Mouse (Mus musculus): Measurements from ENCODE around the gene Hoxd4. TPM values are rescaled to one million over a fixed set of nuclear protein-coding genes. Genes with fewer than 3 reads are reported as not detected.

Gene Hoxd4
- polyA plus RNA-seq (2014; fragmentation: Illumina TruSeq; extraction: RNeasy Lipid Tissue Mini Kit (QIAGEN cat#74804); ENCODE audit: insufficient read depth, low read depth, low replicate concordance), result 0.17 TPM

GRCm38 (mm10) chr2:74711721-74712621 lies at the start of gene Hoxd4, which contains the start of gene Hoxd3:
TSS of gene Hoxd4 (plus strand) at chr2:74711929.
TSS of gene Hoxd3 (plus strand) at chr2:74711927.

GRCm38 (mm10) chr2:74667842-74668357 lies 43.8 kb upstream of the Hoxd4 start, which contains the start of gene Hoxd13:
TSS of gene Hoxd13 (plus strand) at chr2:74668310.

DNA sequence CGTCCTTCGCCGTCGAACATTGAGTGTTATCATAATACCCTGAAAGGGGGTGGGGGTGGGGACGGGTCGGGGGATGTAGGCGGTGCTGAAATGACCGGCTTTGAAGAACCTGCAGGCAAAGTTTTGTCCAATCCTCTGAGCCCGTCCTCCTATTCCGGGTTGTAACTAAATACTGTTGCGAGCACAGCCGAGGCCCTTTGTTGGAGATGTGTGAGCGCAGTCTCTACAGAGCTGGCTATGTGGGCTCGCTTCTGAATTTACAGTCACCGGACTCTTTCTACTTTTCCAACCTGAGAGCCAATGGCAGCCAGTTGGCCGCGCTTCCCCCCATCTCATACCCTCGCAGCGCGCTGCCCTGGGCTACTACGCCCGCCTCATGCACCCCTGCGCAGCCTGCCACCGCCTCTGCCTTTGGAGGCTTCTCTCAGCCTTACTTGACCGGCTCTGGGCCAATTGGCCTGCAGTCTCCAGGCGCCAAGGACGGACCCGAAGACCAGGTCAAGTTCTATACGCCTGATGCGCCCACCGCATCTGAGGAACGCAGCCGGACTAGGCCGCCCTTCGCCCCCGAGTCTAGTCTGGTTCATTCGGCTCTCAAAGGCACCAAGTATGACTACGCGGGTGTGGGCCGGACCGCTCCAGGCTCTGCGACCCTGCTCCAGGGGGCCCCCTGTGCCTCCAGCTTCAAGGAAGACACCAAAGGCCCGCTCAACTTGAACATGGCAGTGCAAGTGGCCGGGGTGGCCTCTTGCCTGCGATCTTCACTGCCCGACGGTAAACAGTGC lies 36.7 kb upstream of the Hoxd4 start, which contains the start of gene Hoxd12:
Gene Hoxd12 (plus strand): TSS at position 133 of the 785 bp plus-strand sequence.

GRCm38 (mm10) chr2:74678891-74679595 lies 32.7 kb upstream of the Hoxd4 start, which contains the start of gene Hoxd11:
TSS of gene Hoxd11 (plus strand) at chr2:74679557.

DNA sequence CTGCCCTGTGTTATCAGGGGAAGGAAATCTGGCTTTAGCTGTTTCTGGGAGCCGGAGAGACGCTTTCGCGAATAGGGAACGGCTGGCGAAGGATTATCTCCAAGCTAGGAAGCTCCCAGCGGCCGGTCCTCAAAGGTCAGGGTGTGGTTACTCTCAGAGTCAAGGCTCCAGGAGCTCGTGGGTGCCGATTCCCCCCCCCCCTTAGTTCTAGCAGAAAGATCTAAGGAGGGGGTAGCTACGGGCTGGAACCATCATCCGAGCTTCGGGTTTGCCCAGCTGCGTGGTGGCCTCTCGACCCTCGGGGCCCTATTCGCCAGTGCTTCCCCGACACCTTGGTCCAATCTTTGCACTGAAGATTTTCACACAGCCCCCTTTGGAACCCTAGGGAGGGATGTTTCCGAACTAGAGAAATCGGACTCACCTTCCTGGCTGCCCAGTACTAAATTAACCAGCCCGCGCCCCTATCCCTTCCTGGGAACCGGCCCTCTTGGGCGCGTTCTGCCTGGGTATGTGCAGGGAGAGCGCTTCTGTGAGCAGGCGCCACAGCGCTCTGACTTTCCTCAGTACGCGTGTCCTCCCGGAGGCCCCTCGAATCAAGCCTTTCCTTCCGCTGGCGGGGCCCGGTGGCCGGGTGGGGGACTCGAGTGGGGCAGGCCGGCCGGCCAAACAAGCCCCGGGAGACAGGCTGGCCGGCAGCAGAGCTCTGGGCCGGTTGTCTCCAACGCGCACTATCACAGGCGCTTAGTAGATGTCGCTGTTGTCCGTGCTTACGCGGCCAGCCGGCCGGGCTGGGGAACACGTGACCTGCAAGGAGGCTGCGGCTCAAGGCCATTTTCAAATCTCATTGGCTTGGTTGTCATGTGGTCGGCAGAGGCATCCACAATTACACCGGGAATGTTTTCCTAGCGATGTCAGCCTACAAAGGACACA lies 20.4 kb upstream of the Hoxd4 start, which contains the start of gene Hoxd10:
Gene Hoxd10 (plus strand): TSS at position 903 of the 930 bp plus-strand sequence.

DNA sequence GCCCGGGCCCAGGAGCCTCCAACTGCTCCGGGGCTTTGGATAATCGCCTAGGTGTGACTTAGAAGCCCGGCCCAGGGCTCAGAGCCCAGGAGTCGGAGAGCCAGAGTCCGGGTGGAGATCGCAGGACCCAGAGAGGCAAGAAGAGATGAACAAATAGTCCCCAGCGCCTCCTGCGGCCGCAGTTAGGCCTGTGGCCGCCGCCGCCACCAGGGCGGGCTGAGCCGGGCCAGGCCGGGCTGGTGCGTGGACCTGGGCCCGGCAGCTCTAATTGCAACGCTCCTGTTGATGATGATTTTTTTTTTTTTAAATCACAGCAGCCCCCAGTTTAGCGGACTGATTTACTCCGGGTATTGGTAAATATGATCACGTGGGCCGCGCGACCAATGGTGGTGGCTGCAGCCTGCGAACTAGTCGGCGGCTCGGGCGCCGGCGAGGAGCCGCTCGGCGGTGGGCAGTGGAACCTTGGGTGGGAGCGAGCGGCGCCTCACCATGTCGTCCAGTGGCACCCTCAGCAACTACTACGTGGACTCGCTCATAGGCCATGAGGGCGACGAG lies 14.1 kb upstream of the Hoxd4 start, which contains the start of gene Hoxd9:
Gene Hoxd9 (plus strand): TSS at position 161 of the 555 bp plus-strand sequence.

DNA sequence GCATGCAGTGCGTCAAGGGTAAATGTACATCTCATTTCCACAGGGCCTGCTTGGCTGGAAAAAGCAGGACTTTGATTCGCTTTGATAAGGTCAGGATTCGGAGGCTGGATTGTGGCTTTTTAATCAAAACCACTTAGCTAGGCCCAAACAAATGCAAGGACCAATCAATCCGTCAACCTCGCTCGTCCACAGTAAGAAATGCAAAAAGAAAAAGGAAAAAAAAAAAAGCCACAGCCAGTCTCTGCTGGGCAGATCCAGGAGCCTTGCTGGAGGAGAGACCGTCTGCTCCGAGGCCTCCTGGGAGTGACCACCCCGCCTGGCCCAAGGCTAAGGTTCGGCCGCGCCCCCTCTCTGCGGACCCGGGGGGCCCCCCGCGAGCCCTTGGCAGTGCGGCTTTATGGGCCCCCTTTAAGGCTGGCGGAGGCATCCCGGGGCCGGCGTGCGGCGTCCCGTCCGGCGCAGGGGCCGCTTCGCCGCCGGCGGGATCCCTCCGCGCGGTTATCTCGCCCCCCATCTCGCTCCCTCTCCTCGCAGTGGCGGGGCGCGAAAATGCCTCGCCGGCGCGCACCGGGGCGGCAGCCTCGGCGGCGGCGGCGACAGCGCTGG lies 7.2 kb upstream of the Hoxd4 start, which contains the start of gene Hoxd8:
Gene Hoxd8 (plus strand): TSS at position 223 of the 606 bp plus-strand sequence.

GRCm38 (mm10) chr2:74726551-74726950 lies 14.8 kb downstream of the Hoxd4 start, which contains the start of gene Gm28230:
TSS of gene Gm28230 (plus strand) at chr2:74726728.

GRCm38 (mm10) chr2:74762522-74763244 lies 51.0 kb downstream of the Hoxd4 start, which contains the start of gene Hoxd1:
TSS of gene Hoxd1 (plus strand) at chr2:74762980.

Other genes with a start within 250 kb of the Hoxd4 start
- 4.3 TPM for gene Lnpk, start 132.5 kb upstream of the Hoxd4 start, polyA plus RNA-seq (2014; fragmentation: Illumina TruSeq; extraction: RNeasy Lipid Tissue Mini Kit (QIAGEN cat#74804); ENCODE audit: insufficient read depth, low read depth, low replicate concordance)
- gene Evx2, start 52.4 kb upstream of the Hoxd4 start, polyA plus RNA-seq (2014; fragmentation: Illumina TruSeq; extraction: RNeasy Lipid Tissue Mini Kit (QIAGEN cat#74804); ENCODE audit: insufficient read depth, low read depth, low replicate concordance), result not detected
- not detected for gene Hoxd13, start 43.6 kb upstream of the Hoxd4 start, polyA plus RNA-seq (2014; fragmentation: Illumina TruSeq; extraction: RNeasy Lipid Tissue Mini Kit (QIAGEN cat#74804); ENCODE audit: insufficient read depth, low read depth, low replicate concordance)
- not detected for gene Hoxd12, start 36.9 kb upstream of the Hoxd4 start, polyA plus RNA-seq (2014; fragmentation: Illumina TruSeq; extraction: RNeasy Lipid Tissue Mini Kit (QIAGEN cat#74804); ENCODE audit: insufficient read depth, low read depth, low replicate concordance)
- gene Hoxd11, start 32.4 kb upstream of the Hoxd4 start, polyA plus RNA-seq (2014; fragmentation: Illumina TruSeq; extraction: RNeasy Lipid Tissue Mini Kit (QIAGEN cat#74804); ENCODE audit: insufficient read depth, low read depth, low replicate concordance), result not detected
- gene Hoxd10, start 20.0 kb upstream of the Hoxd4 start, polyA plus RNA-seq (2014; fragmentation: Illumina TruSeq; extraction: RNeasy Lipid Tissue Mini Kit (QIAGEN cat#74804); ENCODE audit: insufficient read depth, low read depth, low replicate concordance), result not detected
- 0.21 TPM for gene Hoxd9, start 14.2 kb upstream of the Hoxd4 start, polyA plus RNA-seq (2014; fragmentation: Illumina TruSeq; extraction: RNeasy Lipid Tissue Mini Kit (QIAGEN cat#74804); ENCODE audit: insufficient read depth, low read depth, low replicate concordance)
- 0.48 TPM for gene Hoxd8, start 7.3 kb upstream of the Hoxd4 start, polyA plus RNA-seq (2014; fragmentation: Illumina TruSeq; extraction: RNeasy Lipid Tissue Mini Kit (QIAGEN cat#74804); ENCODE audit: insufficient read depth, low read depth, low replicate concordance)
- not detected for gene Hoxd3, start within 50 bp of the Hoxd4 start, polyA plus RNA-seq (2014; fragmentation: Illumina TruSeq; extraction: RNeasy Lipid Tissue Mini Kit (QIAGEN cat#74804); ENCODE audit: insufficient read depth, low read depth, low replicate concordance)
- not detected for gene Gm28230, start 14.8 kb downstream of the Hoxd4 start, polyA plus RNA-seq (2014; fragmentation: Illumina TruSeq; extraction: RNeasy Lipid Tissue Mini Kit (QIAGEN cat#74804); ENCODE audit: insufficient read depth, low read depth, low replicate concordance)
- not detected for gene Hoxd1, start 51.1 kb downstream of the Hoxd4 start, polyA plus RNA-seq (2014; fragmentation: Illumina TruSeq; extraction: RNeasy Lipid Tissue Mini Kit (QIAGEN cat#74804); ENCODE audit: insufficient read depth, low read depth, low replicate concordance)
- gene Mtx2, start 113.9 kb downstream of the Hoxd4 start, polyA plus RNA-seq (2014; fragmentation: Illumina TruSeq; extraction: RNeasy Lipid Tissue Mini Kit (QIAGEN cat#74804); ENCODE audit: insufficient read depth, low read depth, low replicate concordance), result 33.6 TPM

Data from lung, adult 10 weeks (tissue).